Mouse (Mus musculus) liver, postnatal 0 days (tissue): Measurements from ENCODE around the gene Flt1.

Experiments
- CTCF ChIP-seq: sonication (generic); IDR thresholded peaks from 2 replicates; pipeline ENCODE4 v1.5.1; 2016; ENCODE audit warnings: antibody characterized with exemption, low read depth
- EP300 ChIP-seq: IDR thresholded peaks from 2 replicates; pipeline ENCODE4 v1.6.1; 2016; ENCODE audit warnings: antibody characterized with exemption, low read depth, mild to moderate bottlenecking

- TF ChIP-seq CTCF = no peak
- no peak for TF ChIP-seq EP300
Measured at GRCm38 (mm10) chr5:147527006-147527405, 198.8 kb downstream of the Flt1 start.
